In genomic region chr9:65188599-65188998, GRCm38 (mm10) we compare ENCODE assay signal across 9 mouse cellular contexts. TPM values are rescaled to one million over a fixed set of nuclear protein-coding genes. Genes with fewer than 3 reads are reported as not detected.
DNase-seq lines count a peak whose midpoint lies in the region; ATAC-seq and TF ChIP-seq lines count a peak whose summit lies in the region.
"Had no signal": no experiment of that assay in that cellular context is flagged by ENCODE, and none has a peak within 500 bp of the region (broad histone marks: within the 10 kb centered on the region; RNA-seq: fewer than 3 reads in every experiment).

No protein-coding gene starts in this region.

- no peak overlapping the region for H3K4me3 ChIP-seq in C2C12 (ENCODE audit: insufficient read depth, poor library complexity, severe bottlenecking)
- no peak overlapping the region for H3K4me3 ChIP-seq in embryonic facial prominence, embryonic 10.5 days
- no peak overlapping the region for H3K4me3 ChIP-seq in liver, embryonic 12.5 days
- H3K4me3 ChIP-seq in neural tube, embryonic 11.5 days (ENCODE audit: low read depth, low read length) = no peak overlapping the region
- no peak overlapping the region for H3K4me3 ChIP-seq in stomach, embryonic 14.5 days (ENCODE audit: low read depth, low read length)
- H3K4me3 ChIP-seq: embryonic facial prominence, embryonic 13.5 days had no signal

- no peaks in the 10 kb centered on the region for H3K79me3 ChIP-seq in C2C12 (ENCODE audit: low read depth)

- WGBS in embryonic facial prominence, embryonic 10.5 days = 2% methylated on average over 3 of the region's 3 CpGs
- WGBS in liver, embryonic 12.5 days (ENCODE audit: insufficient replicate concordance) = 7% methylated on average over 3 of the region's 3 CpGs
- WGBS in neural tube, embryonic 11.5 days = 6% methylated on average over 3 of the region's 3 CpGs
- WGBS in stomach, embryonic 14.5 days = 8% methylated on average over 3 of the region's 3 CpGs

- H3K4me2 ChIP-seq in liver, embryonic 12.5 days = no peak overlapping the region
- no peak overlapping the region for H3K4me2 ChIP-seq in neural tube, embryonic 11.5 days (ENCODE audit: low read depth)
- no peak overlapping the region for H3K4me2 ChIP-seq in stomach, embryonic 14.5 days (replicated peaks; ENCODE audit: low read depth, low read length)
- H3K4me2 ChIP-seq: embryonic facial prominence, embryonic 13.5 days had no signal

- H3K27ac ChIP-seq in embryonic facial prominence, embryonic 10.5 days (replicated peaks) = no peak overlapping the region; the same call in 1 of the 2 replicates
- H3K27ac ChIP-seq in liver, embryonic 12.5 days = no peak overlapping the region
- no peak overlapping the region for H3K27ac ChIP-seq in neural tube, embryonic 11.5 days (ENCODE audit: low read depth, low read length)
- H3K27ac ChIP-seq in stomach, embryonic 14.5 days (ENCODE audit: low read length) = no peak overlapping the region
- H3K27ac ChIP-seq: embryonic facial prominence, embryonic 13.5 days had no signal

- H3K36me3 ChIP-seq in C2C12 (ENCODE audit: control insufficient read depth, insufficient read depth) = no peaks in the 10 kb centered on the region
- H3K36me3 ChIP-seq in embryonic facial prominence, embryonic 10.5 days (replicated peaks) = peaks cover 30% of the 10 kb centered on the region
- H3K36me3 ChIP-seq in liver, embryonic 12.5 days = no peaks in the 10 kb centered on the region
- H3K36me3 ChIP-seq in neural tube, embryonic 11.5 days (ENCODE audit: control insufficient read depth, insufficient read depth, low read length) = peaks cover 9% of the 10 kb centered on the region
- no peaks in the 10 kb centered on the region for H3K36me3 ChIP-seq in stomach, embryonic 14.5 days (ENCODE audit: control insufficient read depth, insufficient read depth, low read length)

- peaks cover 12% of the 10 kb centered on the region for H3K27me3 ChIP-seq in C2C12 (ENCODE audit: control insufficient read depth, insufficient read depth, insufficient read length)
- H3K27me3 ChIP-seq in embryonic facial prominence, embryonic 10.5 days (replicated peaks; ENCODE audit: low read depth, poor library complexity, severe bottlenecking) = no peaks in the 10 kb centered on the region; the same call in 1 of the 2 replicates
- H3K27me3 ChIP-seq in liver, embryonic 12.5 days (replicated peaks) = peaks cover 16% of the 10 kb centered on the region
- H3K27me3 ChIP-seq in neural tube, embryonic 11.5 days (ENCODE audit: control insufficient read depth, insufficient read depth, low read length) = no peaks in the 10 kb centered on the region
- no peaks in the 10 kb centered on the region for H3K27me3 ChIP-seq in stomach, embryonic 14.5 days (ENCODE audit: control insufficient read depth, insufficient read depth, low read length)
- H3K27me3 ChIP-seq: embryonic facial prominence, embryonic 13.5 days had no signal

- H3K79me2 ChIP-seq in C2C12 (ENCODE audit: control insufficient read depth, insufficient read depth) = no peaks in the 10 kb centered on the region

- peak; percentile 77 for DNase-seq in adrenal gland, postnatal 25 days
- DNase-seq in embryonic facial prominence, embryonic 10.5 days (ENCODE audit: low spot score) = peak; percentile 86
- peak; percentile 90 for DNase-seq in heart, adult 8-10 months (ENCODE audit: low spot score)
- DNase-seq in kidney, postnatal 25 days = peak; percentile 84 to 92
- peak; percentile 90 for DNase-seq in neural tube, embryonic 11.5 days (ENCODE audit: low spot score)

- no peak overlapping the region for H3ac ChIP-seq in C2C12 (ENCODE audit: control insufficient read depth, insufficient read length, low read depth)

- no peaks in the 10 kb centered on the region for H3K9me3 ChIP-seq in embryonic facial prominence, embryonic 10.5 days
- H3K9me3 ChIP-seq in liver, embryonic 12.5 days (replicated peaks) = no peaks in the 10 kb centered on the region
- H3K9me3 ChIP-seq in neural tube, embryonic 11.5 days (ENCODE audit: control insufficient read depth, low read length) = no peaks in the 10 kb centered on the region
- no peaks in the 10 kb centered on the region for H3K9me3 ChIP-seq in stomach, embryonic 14.5 days (ENCODE audit: control insufficient read depth, low read depth, low read length)
- H3K9me3 ChIP-seq: embryonic facial prominence, embryonic 13.5 days had no signal

- no peak overlapping the region for H3K9ac ChIP-seq in liver, embryonic 12.5 days
- H3K9ac ChIP-seq in neural tube, embryonic 11.5 days (ENCODE audit: low read length) = no peak overlapping the region
- no peak overlapping the region for H3K9ac ChIP-seq in stomach, embryonic 14.5 days (replicated peaks; ENCODE audit: low read depth, low read length)
- H3K9ac ChIP-seq: embryonic facial prominence, embryonic 13.5 days had no signal

- H3K4me1 ChIP-seq in embryonic facial prominence, embryonic 10.5 days = peaks cover 63% of the 10 kb centered on the region
- H3K4me1 ChIP-seq in liver, embryonic 12.5 days = peaks cover 26% of the 10 kb centered on the region
- H3K4me1 ChIP-seq in neural tube, embryonic 11.5 days (ENCODE audit: control insufficient read depth, insufficient read depth, low read length) = peaks cover 25% of the 10 kb centered on the region
- H3K4me1 ChIP-seq in stomach, embryonic 14.5 days (ENCODE audit: control insufficient read depth, insufficient read depth, low read length) = peaks cover 12% of the 10 kb centered on the region

- TF ChIP-seq CTCF in C2C12 (IDR thresholded peaks at IDR 0.05; ENCODE audit: control insufficient read depth, insufficient read depth, insufficient read length) = peak; percentile 69

- peak; percentile 51; the same call in 1 of the 2 replicates for ATAC-seq in liver, embryonic 12.5 days
- ATAC-seq in neural tube, embryonic 11.5 days (ENCODE audit: insufficient read depth, low FRiP score, low TSS enrichment) = peak; percentile 29; the same call in 1 of the 2 replicates
- ATAC-seq in stomach, embryonic 14.5 days (ENCODE audit: insufficient number of reproducible peaks, insufficient read depth, low FRiP score, low read depth) = peak; percentile 34; the same call in 1 of the 2 replicates

TF ChIP-seq in C2C12, 6 proteins besides CTCF, POLR2A, EP300 and RAD21:
- TF ChIP-seq MYOD1 (IDR thresholded peaks at IDR 0.05; ENCODE audit: control insufficient read depth, insufficient read length, low read depth) (no peak), MAX (IDR thresholded peaks at IDR 0.05) (no peak), MYOG (IDR thresholded peaks at IDR 0.05; ENCODE audit: control insufficient read depth, extremely low read depth, insufficient read length) (no peak), FOSL1 (IDR thresholded peaks at IDR 0.05; ENCODE audit: insufficient read depth, low read length, poor library complexity, severe bottlenecking) (no peak), USF1 (IDR thresholded peaks at IDR 0.05; ENCODE audit: low read depth) (no peak), CEBPB (IDR thresholded peaks at IDR 0.05; ENCODE audit: low read depth) (no peak)

RNA-seq across cellular contexts. Expression of gene Parp16, which starts 6.6 kb away (rescaled TPM):
- polyA plus RNA-seq in C2C12 (2012; fragmentation: generic; extraction: Trizol) = 2.1 TPM
- 26.8 and 26.9 TPM in 2 replicates for total RNA-seq in adrenal gland, postnatal 25 days (2021)
- 8.2 and 8.3 TPM in 2 replicates for polyA plus RNA-seq in embryonic facial prominence, embryonic 10.5 days (2016; fragmentation: Nextera tagmentation; extraction: Ambion mirVana)
- 1 to 10 TPM; 3.4 to 4.5 (median 3.7) TPM for total RNA-seq in heart, adult 8-10 months (2022)
- polyA plus RNA-seq in liver, embryonic 12.5 days (2016; fragmentation: Nextera tagmentation; extraction: Ambion mirVana) = 7.7 and 8.6 TPM in 2 replicates
- polyA plus RNA-seq in neural tube, embryonic 11.5 days (2014; fragmentation: Nextera tagmentation; extraction: Ambion mirVana) = 4.9 and 6.1 TPM in 2 replicates
- polyA plus RNA-seq in stomach, embryonic 14.5 days (2014; fragmentation: Nextera tagmentation; extraction: Ambion mirVana) = 6.0 and 6.4 TPM in 2 replicates

RNA-seq across cellular contexts. Expression of gene Igdcc3, which starts 47.6 kb away (rescaled TPM):
- not detected for polyA plus RNA-seq in C2C12 (2012; fragmentation: generic; extraction: Trizol)
- total RNA-seq in adrenal gland, postnatal 25 days (2021) = 1.2 and 1.3 TPM in 2 replicates
- polyA plus RNA-seq in embryonic facial prominence, embryonic 10.5 days (2016; fragmentation: Nextera tagmentation; extraction: Ambion mirVana) = 167 and 281 TPM in 2 replicates
- total RNA-seq in heart, adult 8-10 months (2022) = under 1 TPM in 2 of 4 experiments, not detected in 2; 0.09 to 0.19 TPM
- polyA plus RNA-seq in liver, embryonic 12.5 days (2016; fragmentation: Nextera tagmentation; extraction: Ambion mirVana) = 0.75 and 0.79 TPM in 2 replicates
- 60.7 and 71.9 TPM in 2 replicates for polyA plus RNA-seq in neural tube, embryonic 11.5 days (2014; fragmentation: Nextera tagmentation; extraction: Ambion mirVana)
- 2.0 and 2.7 TPM in 2 replicates for polyA plus RNA-seq in stomach, embryonic 14.5 days (2014; fragmentation: Nextera tagmentation; extraction: Ambion mirVana)

Comparison
In these comparisons a context has a peak if more than half of its experiments do, and no peak if none do; other contexts are left out.
1. RNA of gene Igdcc3, which starts 47.6 kb away (polyA plus RNA-seq): 167 to 281 TPM in embryonic facial prominence, embryonic 10.5 days and 60.7 to 71.9 TPM in neural tube, embryonic 11.5 days; 2.0 to 2.7 TPM in stomach, embryonic 14.5 days, 0.75 to 0.79 TPM in liver, embryonic 12.5 days and not detected in C2C12 (single experiment); every median in the first group is over 10 times any median in the second.
2. Peak in every context shown above with its lines, with median percentiles within 50 percentile points of each other: DNase-seq and ATAC-seq.